Mouse (Mus musculus) brain, adult 2 months (tissue): Measurements from ENCODE around the gene Wdr46.
A peak's percentile ranks its signal among the peaks of the same experiment; 100 is the strongest.

Experiments used
- DNase-seq: peaks from one replicate; pipeline ENCODE4 v3.0.0; 2011; ENCODE audit warnings: low read depth, low spot score

Gene Wdr46

GRCm38 (mm10) chr17:33928251-33928947, 12.1 kb upstream of the Wdr46 start:
- DNase-seq, result no peak

GRCm38 (mm10) chr17:33929371-33930279, 10.8 kb upstream of the Wdr46 start, which contains the start of gene Rgl2:
Rgl2 (plus strand) TSS chr17:33929543.
- peak; percentile 97 for DNase-seq

- DNase-seq, result peak; percentile 87
Measured at GRCm38 (mm10) chr17:33930280-33931158, 9.9 kb upstream of the Wdr46 start.

GRCm38 (mm10) chr17:33931159-33931866, 9.1 kb upstream of the Wdr46 start:
- no peak for DNase-seq

- DNase-seq, result no peak
Measured at GRCm38 (mm10) chr17:33931947-33932346, 8.5 kb upstream of the Wdr46 start.

GRCm38 (mm10) chr17:33932448-33932847, 8.0 kb upstream of the Wdr46 start:
- no peak for DNase-seq

- no peak for DNase-seq
Measured at GRCm38 (mm10) chr17:33932970-33933369, 7.5 kb upstream of the Wdr46 start.

GRCm38 (mm10) chr17:33935422-33936055, 4.9 kb upstream of the Wdr46 start:
- DNase-seq, result no peak

- no peak for DNase-seq
Measured at GRCm38 (mm10) chr17:33936993-33937392, 3.5 kb upstream of the Wdr46 start.

- no peak for DNase-seq
Measured at GRCm38 (mm10) chr17:33938783-33939182, 1.7 kb upstream of the Wdr46 start.

- DNase-seq, result no peak
Measured at GRCm38 (mm10) chr17:33940981-33941380, 521 bp downstream of the Wdr46 start.

- DNase-seq, result no peak
Measured at GRCm38 (mm10) chr17:33941381-33941780, 921 bp downstream of the Wdr46 start.

- no peak for DNase-seq
Measured at GRCm38 (mm10) chr17:33943454-33943853, 3.0 kb downstream of the Wdr46 start.

GRCm38 (mm10) chr17:33947430-33948089, 7.1 kb downstream of the Wdr46 start:
- DNase-seq, result peak; percentile 60

- no peak for DNase-seq
Measured at GRCm38 (mm10) chr17:33948090-33948904, 7.8 kb downstream of the Wdr46 start.

- no peak for DNase-seq
Measured at GRCm38 (mm10) chr17:33948905-33949537, 8.6 kb downstream of the Wdr46 start.

- no peak for DNase-seq
Measured at GRCm38 (mm10) chr17:33950131-33950625, 9.7 kb downstream of the Wdr46 start.
